Mouse (Mus musculus): ENCODE measurements around the gene Bbc3. TPM values are rescaled to one million over a fixed set of nuclear protein-coding genes. Genes with fewer than 3 reads are reported as not detected.

Gene Bbc3
- total and polyA plus RNA-seq, 3 experiments, result 2.9 to 9.3 TPM; not detected in 1

- H3K36me3 ChIP-seq (ENCODE audit: control insufficient read depth in 1 of 2, insufficient read depth in 2 of 2, low read length in 2 of 2), result peaks cover 0 to 10% of the 10 kb centered on the region in 2 experiments; a peak in 2 of 4 replicates
- DNase-seq (ENCODE audit: low read depth, low spot score), result peak; percentile 99
- H3K9me3 ChIP-seq (replicated peaks; ENCODE audit: insufficient read depth, low read length), result no peaks in the 10 kb centered on the region
- H3K27me3 ChIP-seq (ENCODE audit: control insufficient read depth in 1 of 2, insufficient read depth in 2 of 2, low read length in 2 of 2), result no peaks in the 10 kb centered on the region
- H3K27ac ChIP-seq (ENCODE audit: control insufficient read depth, low read depth, low read length), result peak overlapping the region; percentile 100
- H3K79me2 ChIP-seq (ENCODE audit: control insufficient read depth, insufficient read depth, low read length, poor library complexity), result peaks cover 1% of the 10 kb centered on the region; the same call in 1 of the 2 replicates
- H3K4me1 ChIP-seq (ENCODE audit: control insufficient read depth in 1 of 2, insufficient read depth in 2 of 2, low read length in 2 of 2), result peaks cover 0 to 12% of the 10 kb centered on the region in 2 experiments; a peak in 2 of 4 replicates
- peak overlapping the region; percentile 98 for H3K9ac ChIP-seq (ENCODE audit: control insufficient read depth, low read depth, low read length, poor library complexity, severe bottlenecking)
- H3K4me3 ChIP-seq (ENCODE audit: control insufficient read depth in 1 of 2, insufficient read depth in 1 of 2, low read depth in 2 of 2, low read length in 2 of 2), result peak overlapping the region; percentile 57 to 82
- TF ChIP-seq TCF12 (IDR thresholded peaks at IDR 0.05; ENCODE audit: low read depth, low read length), result peak; percentile 99
- TF ChIP-seq UBTF (IDR thresholded peaks at IDR 0.05; ENCODE audit: borderline replicate concordance, insufficient read depth, low read depth, low read length), result no peak
- peak; percentile 98 for TF ChIP-seq MAZ (IDR thresholded peaks at IDR 0.05; ENCODE audit: low read depth, low read length)
- TF ChIP-seq TAL1 (IDR thresholded peaks at IDR 0.05; ENCODE audit: low read length), result peak; percentile 98
- TF ChIP-seq RCOR1 (IDR thresholded peaks at IDR 0.05; ENCODE audit: low read depth, low read length), result peak; percentile 94
- no peak; the same call in 1 of the 2 replicates for TF ChIP-seq MYB (IDR thresholded peaks at IDR 0.05; ENCODE audit: low read depth, low read length)
- no peak for TF ChIP-seq POLR2AphosphoS5 (IDR thresholded peaks at IDR 0.05; ENCODE audit: borderline replicate concordance, low read depth, low read length)
- peak; percentile 40; the same call in 1 of the 2 replicates for TF ChIP-seq NRF1 (IDR thresholded peaks at IDR 0.05; ENCODE audit: insufficient read depth, low read depth, low read length, poor library complexity, severe bottlenecking)
- TF ChIP-seq SMC3 (IDR thresholded peaks at IDR 0.05; ENCODE audit: low read depth, low read length), result peak; percentile 81
- TF ChIP-seq POLR2AphosphoS2 (IDR thresholded peaks at IDR 0.05; ENCODE audit: low read length), result peak; percentile 46; the same call in 1 of the 2 replicates
- TF ChIP-seq ELF1 (IDR thresholded peaks at IDR 0.05; ENCODE audit: low read depth, low read length), result peak; percentile 60
- TF ChIP-seq GABPA (IDR thresholded peaks at IDR 0.05; ENCODE audit: low read depth, low read length), result no peak
- TF ChIP-seq GATA1 (IDR thresholded peaks at IDR 0.05; ENCODE audit: low read depth, low read length), result peak; percentile 93
- no peak for TF ChIP-seq POLR2A (IDR thresholded peaks at IDR 0.05; ENCODE audit: control insufficient read depth in 1 of 2, insufficient read depth in 1 of 2, low read depth in 1 of 2, low read length in 2 of 2, poor library complexity in 1 of 2)
- TF ChIP-seq JUND (IDR thresholded peaks at IDR 0.05; ENCODE audit: low read depth, low read length), result no peak
- peak; percentile 86 for TF ChIP-seq ZC3H11A (IDR thresholded peaks at IDR 0.05; ENCODE audit: low read depth, low read length)
- peak; percentile 64; the same call in 1 of the 2 replicates for TF ChIP-seq BHLHE40 (IDR thresholded peaks at IDR 0.05; ENCODE audit: borderline replicate concordance, low read depth, low read length)
- no peak for TF ChIP-seq USF2 (IDR thresholded peaks at IDR 0.05; ENCODE audit: borderline replicate concordance in 1 of 2, insufficient read depth in 1 of 2, low read depth in 1 of 2, low read length in 2 of 2)
- no peak for TF ChIP-seq ZKSCAN1 (IDR thresholded peaks at IDR 0.05; ENCODE audit: low read depth, low read length)
- TF ChIP-seq ZNF384 (IDR thresholded peaks at IDR 0.05; ENCODE audit: low read depth, low read length), result peak; percentile 13; the same call in 1 of the 2 replicates
- peak; percentile 95 for TF ChIP-seq RAD21 (IDR thresholded peaks at IDR 0.05; ENCODE audit: low read depth, low read length)
- TF ChIP-seq SIN3A (IDR thresholded peaks at IDR 0.05; ENCODE audit: low read length), result peak; percentile 90
- TF ChIP-seq MEF2A (IDR thresholded peaks at IDR 0.05; ENCODE audit: extremely low read depth, insufficient replicate concordance, low read depth, low read length, poor library complexity, severe bottlenecking), result peak; percentile 7; the same call in 1 of the 2 replicates
- TF ChIP-seq USF1 (IDR thresholded peaks at IDR 0.05; ENCODE audit: low read depth, low read length), result 0 out of 2 replicates have a peak, but pooled peaks have one; percentile 9
- peak; percentile 50 for TF ChIP-seq KAT2A (conservative IDR thresholded peaks at IDR 0.05; ENCODE audit: low read depth, low read length)
- peak; percentile 26 for TF ChIP-seq MAX (IDR thresholded peaks at IDR 0.05; ENCODE audit: low read length)
- peak; percentile 90 to 100 for TF ChIP-seq EP300 (IDR thresholded peaks at IDR 0.05; ENCODE audit: low read depth in 1 of 2, low read length in 2 of 2)
- TF ChIP-seq ETS1 (IDR thresholded peaks at IDR 0.05; ENCODE audit: low read depth, low read length), result peak; percentile 98
- TF ChIP-seq ZMIZ1 (IDR thresholded peaks at IDR 0.05; ENCODE audit: low read depth, low read length), result no peak
- peak; percentile 89; the same call in 1 of the 2 replicates for TF ChIP-seq E2F4 (IDR thresholded peaks at IDR 0.05; ENCODE audit: borderline replicate concordance, low read depth, low read length)
- 0 out of 2 replicates have a peak, but pooled peaks have one; percentile 21 for TF ChIP-seq CHD1 (IDR thresholded peaks at IDR 0.05; ENCODE audit: low read depth, low read length)
- TF ChIP-seq TBP (IDR thresholded peaks at IDR 0.05; ENCODE audit: low read depth, low read length), result no peak
- no peak for TF ChIP-seq CHD2 (IDR thresholded peaks at IDR 0.05; ENCODE audit: low read length)
- TF ChIP-seq MAFK (IDR thresholded peaks at IDR 0.05; ENCODE audit: borderline replicate concordance, low read depth, low read length), result no peak
- TF ChIP-seq HCFC1 (IDR thresholded peaks at IDR 0.05; ENCODE audit: low read depth, low read length), result no peak; the same call in 1 of the 2 replicates
- peak; percentile 78 for TF ChIP-seq MXI1 (IDR thresholded peaks at IDR 0.05; ENCODE audit: low read depth, low read length)
- TF ChIP-seq NELFE (IDR thresholded peaks at IDR 0.05; ENCODE audit: low read depth, low read length), result no peak
Measured at GRCm38 (mm10) chr7:16294837-16295236, 13.4 kb upstream of the Bbc3 start.
